Mouse (Mus musculus): ENCODE results near the gene Gak. TPM values are rescaled to one million over a fixed set of nuclear protein-coding genes. Genes with fewer than 3 reads are reported as not detected.

The Gak gene
- polyA plus RNA-seq, 1 experiment from 2014 or later, result 45.3 TPM

Other genes starting within 250 kb of the Gak start
- gene Pde6b, start 241.4 kb downstream of the Gak start, polyA plus RNA-seq (2014; fragmentation: Nextera tagmentation; extraction: Ambion mirVana), result 0.18 and 0.29 TPM in 2 replicates
- 392 and 433 TPM in 2 replicates for gene Atp5k, start 195.3 kb downstream of the Gak start, polyA plus RNA-seq (2014; fragmentation: Nextera tagmentation; extraction: Ambion mirVana)
- gene Mfsd7a, start 180.9 kb downstream of the Gak start, polyA plus RNA-seq (2014; fragmentation: Nextera tagmentation; extraction: Ambion mirVana), result 0.18 TPM in 1 of 2 replicates, not detected in the other
- 29.2 and 34.0 TPM in 2 replicates for gene Pcgf3, start 168.5 kb downstream of the Gak start, polyA plus RNA-seq (2014; fragmentation: Nextera tagmentation; extraction: Ambion mirVana)
- 7.4 and 8.7 TPM in 2 replicates for gene Cplx1, start 79.7 kb downstream of the Gak start, polyA plus RNA-seq (2014; fragmentation: Nextera tagmentation; extraction: Ambion mirVana)
- 20.9 and 22.1 TPM in 2 replicates for gene Tmem175, start within 50 bp of the Gak start, polyA plus RNA-seq (2014; fragmentation: Nextera tagmentation; extraction: Ambion mirVana)
- 9.2 TPM in 2 replicates for gene Idua, start 30.6 kb upstream of the Gak start, polyA plus RNA-seq (2014; fragmentation: Nextera tagmentation; extraction: Ambion mirVana)
- gene Dgkq, start 39.9 kb upstream of the Gak start, polyA plus RNA-seq (2014; fragmentation: Nextera tagmentation; extraction: Ambion mirVana), result 8.6 TPM in 2 replicates
- gene Slc26a1, start 45.8 kb upstream of the Gak start, polyA plus RNA-seq (2014; fragmentation: Nextera tagmentation; extraction: Ambion mirVana), result 0.69 and 0.81 TPM in 2 replicates
- gene Fgfrl1, start 62.6 kb upstream of the Gak start, polyA plus RNA-seq (2014; fragmentation: Nextera tagmentation; extraction: Ambion mirVana), result 11.9 and 15.0 TPM in 2 replicates
- gene Rnf212, start 145.2 kb upstream of the Gak start, polyA plus RNA-seq (2014; fragmentation: Nextera tagmentation; extraction: Ambion mirVana), result 1.7 TPM in 1 of 2 replicates, not detected in the other
- gene Tmed11, start 165.6 kb upstream of the Gak start, polyA plus RNA-seq (2014; fragmentation: Nextera tagmentation; extraction: Ambion mirVana), result not detected in 2 replicates
- gene Vmn2r8, start 179.1 kb upstream of the Gak start, polyA plus RNA-seq (2014; fragmentation: Nextera tagmentation; extraction: Ambion mirVana), result not detected in 2 replicates
- not detected in 2 replicates for gene Vmn2r9, start 222.8 kb upstream of the Gak start, polyA plus RNA-seq (2014; fragmentation: Nextera tagmentation; extraction: Ambion mirVana)

Data from midbrain, embryonic 11.5 days (tissue).